Mouse (Mus musculus) cortical plate, adult 2 months (tissue): ENCODE data around the gene Otof.

ENCODE experiments used
- CTCF ChIP-seq: fragments of 200-500 bp; IDR thresholded peaks from 2 replicates; pipeline ENCODE4 v1.5.1; 2011; ENCODE audit warnings: mild to moderate bottlenecking, control low read depth, low read length; ENCODE audit not compliant: insufficient read depth; ENCODE audit errors: extremely low read depth
- POLR2A ChIP-seq: fragments of 200-500 bp; IDR thresholded peaks from 2 replicates; pipeline ENCODE4 v1.6.1; 2011; ENCODE audit warnings: mild to moderate bottlenecking, low read length, control low read depth; ENCODE audit not compliant: insufficient read depth; ENCODE audit errors: extremely low read depth

- TF ChIP-seq POLR2A: no peak
- TF ChIP-seq CTCF: no peak
Observed at GRCm38 (mm10) chr5:30400521-30400920, 61.2 kb downstream of the Otof start.
